Mouse (Mus musculus) gastrocnemius, adult 2 months (tissue): ENCODE data around the gene Themis2. TPM values are rescaled to one million over a fixed set of nuclear protein-coding genes. Genes with fewer than 3 reads are reported as not detected.
A peak's percentile ranks its signal among the peaks of the same experiment; 100 is the strongest.
"Not testable (repeated sequence)": the region's sequence is repeated elsewhere in the genome, so short reads cannot be mapped to it uniquely, and the experiment has no call there.

ENCODE experiments used
- DNase-seq: peaks from one replicate; pipeline ENCODE4 v3.0.0; 2022
- H3K27ac ChIP-seq: fragments of 200-600 bp; 2 replicates; pipeline ENCODE4 v1.8.1; 2022; ENCODE audit warnings: mild to moderate bottlenecking
- H3K4me3 ChIP-seq: fragments of 200-600 bp; 2 replicates; pipeline ENCODE4 v1.8.1; 2022; ENCODE audit warnings: mild to moderate bottlenecking, moderate library complexity
- CTCF ChIP-seq: fragments of 200-600 bp; IDR thresholded peaks from 2 replicates; pipeline ENCODE4 v1.8.1; 2022; ENCODE audit warnings: antibody characterized with exemption, mild to moderate bottlenecking, moderate library complexity
- intact Hi-C: fragments of 180-260 bp; cut with DNase I; formaldehyde crosslinking; loops from one replicate; pipeline ENCODE4 v1.15.1; 2025
- total RNA-seq, 2 experiments: library from RNA; stranded (reverse); gene quantifications; 2 replicates each; pipeline ENCODE4 v1.2.3; 2021

The Themis2 gene
- total RNA-seq, 2 experiments from 2014 or later: 0.69 to 0.70 TPM

DNA sequence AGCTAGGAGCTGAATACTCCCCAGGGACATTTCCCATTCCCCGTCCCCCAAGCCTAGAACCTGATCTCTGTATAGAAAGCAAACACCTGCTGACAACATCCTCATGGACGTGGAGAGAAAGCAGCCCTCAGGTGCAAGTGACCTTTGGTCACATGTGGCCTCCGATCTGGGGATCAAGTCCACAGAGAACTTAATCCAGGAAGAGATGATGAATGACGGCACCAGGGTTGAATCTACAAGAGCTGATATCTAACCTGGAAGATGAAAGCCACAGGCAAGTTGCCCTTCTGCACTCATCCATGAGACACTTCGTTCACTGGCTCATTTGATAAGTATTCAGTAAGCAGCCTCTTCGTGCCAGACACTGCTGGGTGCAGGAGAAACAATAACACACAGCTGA, 33.6 kb downstream of the Themis2 start:
- TF ChIP-seq CTCF: no peak
- intact Hi-C loops: no loop called here
- Histone ChIP-seq H3K4me3 (no peak overlapping the region), H3K27ac (no peak overlapping the region)
- no peak for DNase-seq

GRCm38 (mm10) chr4:132760296-132760695, 35.9 kb downstream of the Themis2 start:
- no peak for TF ChIP-seq CTCF
- intact Hi-C loops: no loop called here
- no peak overlapping the region for H3K27ac ChIP-seq
- DNase-seq: no peak
- no peak overlapping the region for H3K4me3 ChIP-seq

DNA sequence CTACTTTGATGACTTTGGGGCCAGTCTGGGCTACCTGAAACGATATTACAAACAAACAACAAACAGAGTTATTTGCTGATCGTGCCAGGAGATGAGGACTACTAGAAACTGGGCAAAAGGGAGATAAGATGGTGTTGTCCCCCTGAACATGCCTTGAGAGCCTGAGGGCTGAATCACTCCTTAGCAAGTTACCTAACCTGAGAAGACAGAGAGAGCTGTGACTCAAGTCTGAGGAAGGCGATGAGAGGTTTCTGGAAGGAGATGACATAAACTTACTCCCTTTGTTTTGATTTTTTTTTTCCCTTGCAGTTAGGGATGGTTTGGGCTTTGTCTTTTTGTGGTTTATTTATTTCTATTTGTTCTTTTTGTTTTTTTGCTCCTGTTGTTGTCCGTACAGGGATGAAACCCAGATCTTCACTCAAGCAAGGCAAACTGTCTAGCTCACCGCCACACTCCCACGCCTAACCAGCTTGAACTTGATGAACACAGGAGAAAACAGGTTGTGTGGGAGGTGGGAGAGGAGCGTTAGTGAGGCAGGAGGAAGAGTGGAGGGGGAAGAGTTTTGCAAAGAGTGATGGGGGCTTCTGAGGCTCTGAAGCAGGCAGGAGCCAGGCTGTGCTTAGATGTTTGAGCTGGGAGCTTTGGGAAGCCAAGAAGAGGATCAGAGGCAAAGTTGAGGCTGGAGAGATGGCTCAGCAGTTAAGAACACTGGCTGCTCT, 38.4 kb downstream of the Themis2 start:
- no peak for DNase-seq
- no peak overlapping the region for H3K27ac ChIP-seq
- peak overlapping the region; percentile 78; the same call in 1 of the 2 replicates for H3K4me3 ChIP-seq
- intact Hi-C loops: no loop called here
- no peak for TF ChIP-seq CTCF

- peak; percentile 86 for DNase-seq
- Histone ChIP-seq H3K4me3 (peak within 1 kb of the TSS; percentile 78), H3K27ac (peak within 1 kb of the TSS; percentile 55; the same call in 1 of the 2 replicates)
- TF ChIP-seq CTCF: peak; percentile 64
- intact Hi-C loops: no loop called here
Measured at GRCm38 (mm10) chr4:132756974-132757373, 39.2 kb downstream of the Themis2 start, which contains the start of gene Smpdl3b. Gene Smpdl3b, minus strand, starts transcription at chr4:132757252.

DNA sequence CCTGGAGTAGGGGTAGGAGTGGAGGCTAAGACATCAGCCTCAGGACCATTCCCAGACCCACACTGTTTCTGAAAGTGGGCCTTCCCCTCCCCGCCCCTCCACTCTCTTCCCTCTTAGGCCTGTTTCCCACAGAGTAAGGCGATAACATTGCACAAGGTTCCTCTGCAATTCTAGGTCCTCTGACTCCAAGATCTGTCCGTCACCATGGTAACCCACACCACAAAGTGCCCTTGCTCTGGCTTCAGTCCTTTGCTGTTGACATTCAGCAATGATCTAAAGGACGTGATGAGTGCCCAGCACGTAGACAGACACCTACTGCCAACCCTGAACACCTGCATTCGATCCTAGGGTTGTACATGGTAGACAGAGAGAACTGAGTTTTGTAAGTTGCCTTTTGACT, 43.2 kb downstream of the Themis2 start:
- H3K4me3 ChIP-seq: no peak overlapping the region
- no peak for DNase-seq
- H3K27ac ChIP-seq: no peak overlapping the region
- no peak for TF ChIP-seq CTCF
- intact Hi-C loops: no loop called here

DNA sequence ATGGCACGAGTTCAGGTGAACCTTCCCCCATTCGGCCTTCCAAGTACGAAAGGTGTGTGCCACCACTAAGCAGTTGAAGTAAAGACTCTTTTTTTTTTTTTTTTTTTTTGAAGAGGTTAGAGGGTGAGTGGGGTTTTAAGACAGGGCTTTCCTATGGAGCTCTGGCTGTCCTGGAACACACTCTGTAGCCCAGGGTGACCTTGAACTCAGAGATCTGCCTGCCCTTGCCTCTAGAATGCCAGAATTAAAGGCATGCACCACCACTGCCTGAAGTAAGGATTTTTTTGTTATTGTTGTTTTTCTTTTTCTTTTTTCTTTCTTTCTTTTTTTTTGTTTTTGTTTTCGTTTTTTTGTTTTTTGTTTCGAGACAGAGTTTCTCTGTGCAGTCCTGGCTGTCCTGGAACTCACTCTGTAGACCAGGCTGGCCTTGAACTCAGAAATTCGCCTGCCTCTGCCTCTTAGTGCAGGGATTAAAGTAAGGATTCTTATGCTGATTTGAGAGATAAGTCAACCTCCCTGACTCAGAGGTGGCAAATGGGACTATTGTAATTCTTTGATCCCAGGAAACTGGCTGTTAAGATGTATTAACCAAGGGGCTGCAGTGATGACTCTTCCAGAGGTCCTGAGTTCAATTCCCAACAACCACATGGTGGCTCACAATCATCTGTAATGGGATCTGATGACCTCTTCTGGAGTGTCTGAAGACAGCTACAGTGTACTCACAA, 46.8 kb downstream of the Themis2 start:
- no peak for DNase-seq
- intact Hi-C loops: no loop called here
- Histone ChIP-seq H3K4me3 (no peak overlapping the region), H3K27ac (no peak overlapping the region)
- TF ChIP-seq CTCF: no peak

- DNase-seq: no peak
- Histone ChIP-seq H3K4me3 (no peak overlapping the region), H3K27ac (peak overlapping the region; percentile 86; the same call in 1 of the 2 replicates)
- intact Hi-C loops: no loop called here
- TF ChIP-seq CTCF: no peak
Measured at GRCm38 (mm10) chr4:132748778-132749177, 47.4 kb downstream of the Themis2 start.

DNA sequence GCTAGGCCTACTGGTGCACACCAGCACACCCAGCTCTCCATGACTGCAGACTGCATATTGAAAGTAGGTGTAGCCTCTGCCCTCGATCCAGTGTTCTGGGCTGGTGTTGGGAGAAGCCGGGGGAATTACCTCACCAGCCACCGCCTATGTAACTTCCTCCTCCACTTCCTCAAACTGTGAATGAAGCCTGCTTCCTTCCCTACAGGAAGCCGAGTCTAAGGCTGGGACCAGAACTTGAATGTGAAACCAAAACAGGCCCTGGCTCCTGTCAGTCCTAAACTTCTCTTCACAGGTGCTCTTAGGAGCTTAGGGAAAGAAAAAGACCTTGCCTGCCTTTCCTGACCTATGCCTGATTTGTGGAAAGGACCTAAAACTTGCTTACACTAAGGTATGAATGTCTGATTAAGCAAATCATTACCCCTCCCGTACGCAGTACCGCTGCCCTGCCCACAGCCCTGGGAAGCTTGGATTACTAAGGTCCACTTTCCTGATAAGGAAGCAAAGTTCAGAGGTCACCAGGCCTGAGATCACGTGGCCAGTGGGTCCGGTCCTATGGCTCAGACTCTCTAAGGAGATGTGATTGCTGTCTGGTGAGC, 48.4 kb downstream of the Themis2 start:
- H3K4me3 ChIP-seq: peak overlapping the region; percentile 67
- intact Hi-C loops: no loop called here
- DNase-seq: peak; percentile 34
- peak overlapping the region; percentile 86 for H3K27ac ChIP-seq
- no peak for TF ChIP-seq CTCF

DNA sequence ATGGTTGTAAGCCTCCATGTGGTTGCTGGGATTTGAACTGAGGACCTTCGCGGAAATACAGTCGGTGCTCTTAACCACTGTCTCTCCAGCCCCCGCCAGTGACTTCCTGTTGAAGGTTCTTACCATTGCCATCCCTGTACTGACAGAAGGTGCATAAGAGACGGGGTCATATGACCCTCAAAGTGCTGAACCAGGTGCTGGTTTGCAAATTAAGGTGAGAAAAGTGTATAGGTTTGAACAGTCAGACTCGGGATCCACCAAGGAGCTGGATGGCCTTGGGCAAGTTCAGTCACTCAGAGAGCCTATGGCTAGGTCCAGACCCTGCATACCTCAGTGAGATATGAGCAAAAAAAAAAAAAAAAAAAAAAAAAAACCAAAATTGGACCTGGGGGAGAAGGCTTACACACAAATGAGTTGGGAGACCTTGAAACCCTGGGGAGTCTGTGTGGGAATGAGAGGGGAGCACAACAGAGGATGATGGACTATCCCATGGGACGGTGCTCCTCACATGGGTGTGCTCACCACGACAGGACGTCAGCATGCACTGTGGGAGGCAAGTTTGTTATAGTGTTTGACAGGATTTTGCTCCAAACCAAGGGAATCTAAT, 49.2 kb downstream of the Themis2 start:
- no peak for DNase-seq
- peak overlapping the region; percentile 86 for H3K27ac ChIP-seq
- intact Hi-C loops: no loop called here
- no peak for TF ChIP-seq CTCF
- peak overlapping the region; percentile 67 for H3K4me3 ChIP-seq

GRCm38 (mm10) chr4:132743992-132744911, 51.9 kb downstream of the Themis2 start:
- no peak overlapping the region for H3K4me3 ChIP-seq
- intact Hi-C loops: no loop called here
- TF ChIP-seq CTCF: no peak
- DNase-seq: peak; percentile 57
- peak overlapping the region; percentile 41 for H3K27ac ChIP-seq

GRCm38 (mm10) chr4:132741491-132741890, 54.7 kb downstream of the Themis2 start:
- Histone ChIP-seq H3K27ac (no peak overlapping the region), H3K4me3 (no peak overlapping the region)
- intact Hi-C loops: no loop called here
- no peak for TF ChIP-seq CTCF
- DNase-seq: no peak

GRCm38 (mm10) chr4:132737154-132737553, 59.0 kb downstream of the Themis2 start:
- intact Hi-C loops, H3K4me3 ChIP-seq, DNase-seq: not testable (repeated sequence)

More at GRCm38 (mm10) chr4:132737154-132737553, 59.0 kb downstream of the Themis2 start:
- H3K27ac ChIP-seq: not testable (repeated sequence)
